Mouse (Mus musculus) ES-E14 (cell line): ENCODE results near the gene Pkp1. TPM values are rescaled to one million over a fixed set of nuclear protein-coding genes. Genes with fewer than 3 reads are reported as not detected.

ENCODE experiments used
- DNase-seq: peaks from one replicate; pipeline ENCODE4 v3.0.0-alpha.2; 2013; ENCODE audit warnings: low read depth, low spot score
- H3K27ac ChIP-seq: 2 replicates; pipeline ENCODE4 v1.5.1; 2012; ENCODE audit warnings: low read depth, mild to moderate bottlenecking, low read length, moderate library complexity, mixed read lengths; ENCODE audit not compliant: poor library complexity, insufficient read depth, severe bottlenecking
- H3K36me3 ChIP-seq: 2 replicates; pipeline ENCODE4 v1.6.1; 2012; ENCODE audit warnings: mild to moderate bottlenecking, low read length, moderate library complexity, mixed read lengths; ENCODE audit not compliant: control insufficient read depth, poor library complexity, insufficient read depth, severe bottlenecking
- H3K4me1 ChIP-seq, 2 experiments: fragments of 150-350 bp in 1 of 2; sonication (generic) in 1 of 2; 2 replicates each; pipeline ENCODE4 v1.6.1; 2012; ENCODE audit warnings: low read length in 2 of 2, mild to moderate bottlenecking in 1 of 2, mixed read lengths in 1 of 2; ENCODE audit not compliant: control insufficient read depth in 2 of 2, insufficient read depth in 2 of 2, poor library complexity in 1 of 2
- H3K4me3 ChIP-seq, 2 experiments: fragments of 150-350 bp in 1 of 2; sonication (generic) in 1 of 2; 2 replicates each; pipeline ENCODE4 v1.5.1; 2012; ENCODE audit warnings: low read length in 2 of 2, low read depth in 1 of 2, mild to moderate bottlenecking in 1 of 2, mixed read lengths in 1 of 2; ENCODE audit not compliant: insufficient read depth in 1 of 2, poor library complexity in 1 of 2, severe bottlenecking in 1 of 2
- H3K9ac ChIP-seq: 2 replicates; pipeline ENCODE4 v1.6.1; 2012; ENCODE audit warnings: low read depth, mild to moderate bottlenecking, low read length, mixed read lengths; ENCODE audit not compliant: poor library complexity, insufficient read depth, severe bottlenecking
- H3K9me3 ChIP-seq: fragments of 150-350 bp; sonication (generic); 2 replicates; pipeline ENCODE4 v1.6.1; 2012; ENCODE audit warnings: low read depth, mild to moderate bottlenecking, low read length; ENCODE audit not compliant: control insufficient read depth, insufficient read depth
- CHD2 ChIP-seq: IDR thresholded peaks from 2 replicates; pipeline ENCODE4 v1.6.1; 2014; ENCODE audit warnings: mild to moderate bottlenecking, low read depth, low read length, inconsistent platforms
- HCFC1 ChIP-seq: IDR thresholded peaks from 2 replicates; pipeline ENCODE4 v1.6.1; 2012; ENCODE audit warnings: low read length, inconsistent platforms, borderline replicate concordance; ENCODE audit not compliant: insufficient read depth
- MAFK ChIP-seq: IDR thresholded peaks from 2 replicates; pipeline ENCODE4 v1.6.1; 2014; ENCODE audit warnings: mild to moderate bottlenecking, low read depth, low read length, inconsistent platforms; ENCODE audit not compliant: insufficient read depth
- ZC3H11A ChIP-seq: IDR thresholded peaks from 2 replicates; pipeline ENCODE4 v1.6.1; 2012; ENCODE audit warnings: low read depth, mild to moderate bottlenecking, inconsistent platforms, low read length, borderline replicate concordance
- ZNF384 ChIP-seq: IDR thresholded peaks from 2 replicates; pipeline ENCODE4 v1.6.1; 2012; ENCODE audit warnings: low read depth, low read length, inconsistent platforms
- in situ Hi-C, 2 experiments: fragments of 600-800 bp; cut with MboI; formaldehyde crosslinking; loops; one replicate each; pipeline ENCODE4 v1.15.1; 2025; ENCODE audit warnings: low sequenced_read_pairs in 2 of 2, inconsistent platforms in 1 of 2; ENCODE audit not compliant: unreplicated experiment in 2 of 2
- total RNA-seq: library from RNA; depleted of rRNA; stranded (reverse); fragments of 300-350 nt; gene quantifications from 2 replicates; pipeline ENCODE4 v1.2.3, GENCODE M21; 2012

The Pkp1 gene
- total RNA-seq, 1 experiment, result 0.09 TPM

- TF ChIP-seq MAFK (no peak), ZNF384 (no peak), ZC3H11A (no peak), HCFC1 (no peak), CHD2 (no peak)
- no peaks in the 10 kb centered on the region for H3K36me3 ChIP-seq
- in situ Hi-C loops, result no loop called here
- H3K27ac ChIP-seq, result no peak overlapping the region; the same call in 1 of the 2 replicates
- H3K4me3 ChIP-seq, result no peak overlapping the region
- no peaks in the 10 kb centered on the region for H3K4me1 ChIP-seq
- H3K9ac ChIP-seq, result no peak overlapping the region
- no peak for DNase-seq
- H3K9me3 ChIP-seq, result no peaks in the 10 kb centered on the region
Measured at GRCm38 (mm10) chr1:135847611-135848351, 71.2 kb downstream of the Pkp1 start.

- no peak for TF ChIP-seq HCFC1
- TF ChIP-seq ZNF384, result no peak
- no peak for TF ChIP-seq CHD2
- no peak for TF ChIP-seq MAFK
- no peak; the same call in 1 of the 2 replicates for TF ChIP-seq ZC3H11A
- Histone ChIP-seq H3K4me1 (no peaks in the 10 kb centered on the region), H3K36me3 (no peaks in the 10 kb centered on the region), H3K9me3 (no peaks in the 10 kb centered on the region), H3K9ac (no peak overlapping the region), H3K27ac (no peak overlapping the region), H3K4me3 (no peak overlapping the region)
- DNase-seq, result peak; percentile 67
- in situ Hi-C loops, result no loop called here
Measured at GRCm38 (mm10) chr1:135847139-135847562, 71.9 kb downstream of the Pkp1 start.

DNA sequence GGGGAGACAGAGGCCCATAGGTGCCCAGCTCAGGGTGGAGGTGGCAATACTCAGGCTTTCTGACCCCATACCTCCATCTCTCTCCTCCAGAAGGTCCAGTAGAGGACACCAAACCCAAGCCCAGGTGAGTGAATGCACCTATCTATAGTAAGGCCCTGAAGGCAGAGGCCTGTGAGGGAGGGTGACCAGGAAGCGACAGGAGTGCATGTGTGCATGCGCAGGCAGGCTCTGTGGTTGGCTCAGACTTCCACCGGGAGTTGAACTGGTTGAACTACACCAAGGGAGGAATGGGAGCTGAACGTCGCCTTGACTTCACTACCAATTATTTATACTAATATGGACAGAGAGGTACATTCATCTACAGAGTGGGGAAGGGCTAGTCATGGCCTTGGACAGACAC is 72.4 kb downstream of the Pkp1 start:
- H3K36me3 ChIP-seq, result no peaks in the 10 kb centered on the region
- no peak overlapping the region for H3K4me3 ChIP-seq
- H3K4me1 ChIP-seq, result no peaks in the 10 kb centered on the region
- TF ChIP-seq ZC3H11A (no peak), ZNF384 (no peak), CHD2 (no peak), MAFK (no peak), HCFC1 (no peak)
- no peaks in the 10 kb centered on the region for H3K9me3 ChIP-seq
- H3K27ac ChIP-seq, result no peak overlapping the region
- DNase-seq, result no peak
- no peak overlapping the region for H3K9ac ChIP-seq
- in situ Hi-C loops, result no loop called here

GRCm38 (mm10) chr1:135844481-135844880 is 74.5 kb downstream of the Pkp1 start:
- H3K36me3 ChIP-seq, result no peaks in the 10 kb centered on the region
- TF ChIP-seq CHD2 (no peak), ZNF384 (no peak), MAFK (no peak), ZC3H11A (no peak), HCFC1 (no peak)
- no peak overlapping the region for H3K27ac ChIP-seq
- no peaks in the 10 kb centered on the region for H3K4me1 ChIP-seq
- no peak overlapping the region for H3K9ac ChIP-seq
- no peaks in the 10 kb centered on the region for H3K9me3 ChIP-seq
- in situ Hi-C loops, result no loop called here
- no peak for DNase-seq
- H3K4me3 ChIP-seq, result no peak overlapping the region
